Mouse (Mus musculus) brain, embryonic 14.5 days (tissue): ENCODE results near the gene G530012D18Rik.
"Not testable (repeated sequence)": the region's sequence is repeated elsewhere in the genome, so short reads cannot be mapped to it uniquely, and the experiment has no call there.

Source experiments
- CTCF ChIP-seq: fragments of 200-500 bp; IDR thresholded peaks from 2 replicates; pipeline ENCODE4 v1.5.1; 2012; ENCODE audit warnings: inconsistent platforms, mild to moderate bottlenecking, moderate library complexity, borderline replicate concordance; ENCODE audit not compliant: insufficient read depth, insufficient read length; ENCODE audit errors: extremely low read depth
- POLR2A ChIP-seq: fragments of 200-500 bp; IDR thresholded peaks from 2 replicates; pipeline ENCODE4 v1.6.1; 2012; ENCODE audit warnings: mild to moderate bottlenecking, inconsistent platforms, borderline replicate concordance; ENCODE audit not compliant: poor library complexity, insufficient read depth, insufficient read length, severe bottlenecking; ENCODE audit errors: extremely low read depth

- not testable (repeated sequence) for TF ChIP-seq POLR2A, CTCF
Observed at GRCm38 (mm10) chr1:85573554-85573953, 1.9 kb upstream of the G530012D18Rik start.
